Mouse (Mus musculus): ENCODE results near the gene Bicral. TPM values are rescaled to one million over a fixed set of nuclear protein-coding genes. Genes with fewer than 3 reads are reported as not detected.
A peak's percentile ranks its signal among the peaks of the same experiment; 100 is the strongest.

Gene Bicral
- polyA plus RNA-seq, 1 experiment, result 14.4 TPM

DNA sequence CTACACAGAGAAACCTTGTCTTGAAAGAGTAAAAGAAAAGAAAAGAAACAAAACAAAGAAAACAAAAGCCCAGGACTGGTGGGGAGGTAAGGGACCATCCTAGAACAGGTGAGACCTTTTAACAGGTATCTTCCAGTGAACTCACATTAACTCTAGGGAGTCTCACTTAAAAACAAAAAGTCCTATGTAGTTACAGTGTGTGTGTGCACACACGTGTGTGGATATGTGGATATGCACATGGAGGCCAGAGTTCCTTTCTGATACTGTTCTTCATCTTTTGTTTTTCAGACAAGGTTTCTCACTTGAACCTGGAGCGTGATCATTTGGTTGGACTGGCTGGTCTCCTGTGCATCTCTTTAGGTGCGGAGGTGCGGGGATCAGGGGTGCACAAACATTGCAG is 107.7 kb downstream of the Bicral start:
- no peak for TF ChIP-seq CTCF (IDR thresholded peaks at IDR 0.05; ENCODE audit: extremely low read depth, insufficient read depth, insufficient read length, insufficient replicate concordance)
- TF ChIP-seq POLR2A (IDR thresholded peaks at IDR 0.05; ENCODE audit: low read depth, low read length), result no peak
- DNase-seq (ENCODE audit: low read depth in 1 of 2, low spot score in 2 of 2), result no peak
- Histone ChIP-seq H3K4me3 (ENCODE audit: extremely low read depth, insufficient read depth, insufficient read length) (peak overlapping the region; percentile 95; the same call in 1 of the 2 replicates), H3K27me3 (ENCODE audit: control insufficient read depth, insufficient read depth, low read length) (no peaks in the 10 kb centered on the region), H3K4me1 (ENCODE audit: control insufficient read depth, insufficient read depth, insufficient read length) (peaks cover 11% of the 10 kb centered on the region; the same call in 1 of the 2 replicates), H3K36me3 (ENCODE audit: control insufficient read depth, insufficient read depth, low read length) (peaks cover 13% of the 10 kb centered on the region), H3K27ac (ENCODE audit: insufficient read depth, low read length) (peak overlapping the region; percentile 97)
- 29% methylated on average over 4 of the region's 4 CpGs for WGBS

DNA sequence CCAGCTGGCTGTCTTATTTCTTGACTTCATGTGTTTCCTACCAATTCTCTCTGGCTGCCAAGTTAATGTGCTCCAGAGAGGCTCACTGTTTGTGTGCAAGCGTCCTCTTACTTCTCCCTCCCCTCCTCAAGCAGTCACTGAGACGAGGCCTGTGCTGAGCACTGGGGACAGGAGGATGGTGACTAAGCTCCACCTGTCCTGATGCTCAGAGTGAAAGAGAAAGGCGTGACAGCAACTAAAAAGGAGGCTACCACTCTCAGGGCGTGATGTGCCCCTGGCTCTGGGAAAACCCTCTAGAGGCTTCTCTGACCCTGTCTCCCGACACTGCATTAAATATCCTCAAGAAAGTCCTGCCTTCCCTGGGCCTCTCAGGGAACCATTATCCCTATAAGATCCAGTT is 109.0 kb downstream of the Bicral start:
- no peak for TF ChIP-seq CTCF (IDR thresholded peaks at IDR 0.05; ENCODE audit: extremely low read depth, insufficient read depth, insufficient read length, insufficient replicate concordance)
- Histone ChIP-seq H3K27ac (ENCODE audit: insufficient read depth, low read length) (peak overlapping the region; percentile 2; the same call in 1 of the 2 replicates), H3K27me3 (ENCODE audit: control insufficient read depth, insufficient read depth, low read length) (no peaks in the 10 kb centered on the region), H3K36me3 (ENCODE audit: control insufficient read depth, insufficient read depth, low read length) (peaks cover 19% of the 10 kb centered on the region), H3K4me1 (ENCODE audit: control insufficient read depth, insufficient read depth, insufficient read length) (peaks cover 11% of the 10 kb centered on the region; the same call in 1 of the 2 replicates), H3K4me3 (ENCODE audit: extremely low read depth, insufficient read depth, insufficient read length) (no peak overlapping the region)
- no peak for DNase-seq (ENCODE audit: low read depth in 1 of 2, low spot score in 2 of 2)
- WGBS, result 66% methylated on average over 5 of the region's 5 CpGs

Other genes with a start within 250 kb of the Bicral start
- 8.5 and 11.1 TPM in 2 replicates for gene Ptk7, start 229.0 kb downstream of the Bicral start, polyA plus RNA-seq (2012; rRNA removed)
- gene Klc4, start 212.5 kb downstream of the Bicral start, polyA plus RNA-seq (2012; rRNA removed), result 14.2 and 14.6 TPM in 2 replicates
- gene Mrpl2, start 212.3 kb downstream of the Bicral start, polyA plus RNA-seq (2012; rRNA removed), result 48.3 and 49.8 TPM in 2 replicates
- gene Cul7, start 208.1 kb downstream of the Bicral start, polyA plus RNA-seq (2012; rRNA removed), result 19.0 and 21.5 TPM in 2 replicates
- gene Rrp36, start 184.1 kb downstream of the Bicral start, polyA plus RNA-seq (2012; rRNA removed), result 25.8 and 32.8 TPM in 2 replicates
- 30.2 and 34.6 TPM in 2 replicates for gene Mea1, start 179.7 kb downstream of the Bicral start, polyA plus RNA-seq (2012; rRNA removed)
- 57.5 and 69.2 TPM in 2 replicates for gene Klhdc3, start 177.6 kb downstream of the Bicral start, polyA plus RNA-seq (2012; rRNA removed)
- 28.8 and 34.2 TPM in 2 replicates for gene Ppp2r5d, start 153.4 kb downstream of the Bicral start, polyA plus RNA-seq (2012; rRNA removed)
- gene Pex6, start 147.0 kb downstream of the Bicral start, polyA plus RNA-seq (2012; rRNA removed), result 44.9 and 64.0 TPM in 2 replicates
- gene Gnmt, start 129.3 kb downstream of the Bicral start, polyA plus RNA-seq (2012; rRNA removed), result 6.4 and 8.1 TPM in 2 replicates
- gene Cnpy3, start 106.3 kb downstream of the Bicral start, polyA plus RNA-seq (2012; rRNA removed), result 55.6 and 62.8 TPM in 2 replicates
- 0.08 and 0.20 TPM in 2 replicates for gene Ptcra, start 94.8 kb downstream of the Bicral start, polyA plus RNA-seq (2012; rRNA removed)
- gene 2310039H08Rik, start 85.8 kb downstream of the Bicral start, polyA plus RNA-seq (2012; rRNA removed), result 37.3 and 73.8 TPM in 2 replicates
- gene Rpl7l1, start 75.8 kb downstream of the Bicral start, polyA plus RNA-seq (2012; rRNA removed), result 13.7 and 14.0 TPM in 2 replicates
- gene Tbcc, start 32.2 kb upstream of the Bicral start, polyA plus RNA-seq (2012; rRNA removed), result 17.2 and 21.3 TPM in 2 replicates
- not detected in 2 replicates for gene Prph2, start 52.0 kb upstream of the Bicral start, polyA plus RNA-seq (2012; rRNA removed)
- gene Ubr2, start 152.1 kb upstream of the Bicral start, polyA plus RNA-seq (2012; rRNA removed), result 30.8 and 31.3 TPM in 2 replicates